Mouse (Mus musculus): Measurements from ENCODE around the gene Grid2. TPM values are rescaled to one million over a fixed set of nuclear protein-coding genes. Genes with fewer than 3 reads are reported as not detected.
A peak's percentile ranks its signal among the peaks of the same experiment; 100 is the strongest.

The Grid2 gene
- polyA plus RNA-seq, 1 experiment from 2014 or later: 2.4 TPM

DNA sequence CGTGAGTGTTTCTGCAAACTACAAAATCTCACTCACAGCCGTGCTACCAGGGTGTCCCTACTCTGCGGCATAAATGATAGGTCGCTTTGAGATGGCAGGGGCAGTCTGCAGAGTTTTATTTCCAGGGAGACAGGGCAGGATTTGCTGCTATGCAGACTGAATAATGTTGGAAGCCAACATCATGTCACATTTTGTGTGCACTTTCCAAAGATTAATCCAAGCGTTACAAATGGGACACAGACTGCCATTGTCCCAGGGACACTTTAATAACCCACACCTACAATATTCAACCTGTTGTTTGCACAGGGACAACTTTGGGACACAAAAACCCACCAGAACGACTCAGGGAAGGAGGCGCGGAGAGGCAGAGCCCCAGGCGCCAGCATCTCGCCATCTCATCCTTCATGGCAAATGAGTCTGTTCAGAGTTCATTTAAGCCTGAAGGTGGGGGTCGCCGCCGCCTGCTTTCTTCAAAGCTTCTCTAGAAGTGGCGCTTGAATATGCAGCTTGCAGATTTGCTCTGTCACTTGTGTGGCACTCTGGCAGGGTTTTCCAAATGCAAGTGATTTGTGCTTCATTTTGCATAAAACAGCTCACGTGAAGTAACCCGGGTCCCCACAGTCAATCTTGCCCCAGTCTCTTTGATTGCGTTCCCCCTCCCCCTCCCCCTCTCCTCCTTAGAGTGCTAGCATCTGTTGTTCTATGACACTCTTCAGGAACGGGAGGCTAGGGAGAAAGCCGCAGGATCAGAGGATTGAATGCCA lies 1432.7 kb downstream of the Grid2 start:
- Histone ChIP-seq H3K9ac (ENCODE audit: low read depth, low read length) (no peak overlapping the region), H3K27me3 (replicated peaks; ENCODE audit: control insufficient read depth, insufficient read depth, low read length) (peaks cover 6% of the 10 kb centered on the region; the same call in 1 of the 2 replicates), H3K4me2 (ENCODE audit: low read depth, low read length) (no peak overlapping the region), H3K4me1 (ENCODE audit: control insufficient read depth, insufficient read depth, low read length) (no peaks in the 10 kb centered on the region), H3K9me3 (ENCODE audit: control insufficient read depth, low read length) (no peaks in the 10 kb centered on the region), H3K36me3 (ENCODE audit: control insufficient read depth, insufficient read depth, low read length) (no peaks in the 10 kb centered on the region), H3K27ac (replicated peaks; ENCODE audit: low read depth, low read length) (no peak overlapping the region), H3K4me3 (ENCODE audit: low read depth, low read length) (no peak overlapping the region)
- peak; percentile 14 for DNase-seq (ENCODE audit: low spot score)
- WGBS: 9% methylated on average over 19 of the region's 19 CpGs
- 0 out of 2 replicates have a peak, but pooled peaks have one; percentile 60 for ATAC-seq (ENCODE audit: low read depth)

GRCm38 (mm10) chr6:64694688-64695087 lies 1439.0 kb downstream of the Grid2 start:
- H3K9ac ChIP-seq (ENCODE audit: low read depth, low read length): no peak overlapping the region
- no peak overlapping the region for H3K27ac ChIP-seq (replicated peaks; ENCODE audit: low read depth, low read length)
- no peaks in the 10 kb centered on the region for H3K36me3 ChIP-seq (ENCODE audit: control insufficient read depth, insufficient read depth, low read length)
- H3K4me2 ChIP-seq (ENCODE audit: low read depth, low read length): no peak overlapping the region
- no peak overlapping the region for H3K4me3 ChIP-seq (ENCODE audit: low read depth, low read length)
- WGBS: 50% methylated on average over 7 of the region's 7 CpGs
- ATAC-seq (ENCODE audit: low read depth) (no peak), DNase-seq (ENCODE audit: low spot score) (no peak)
- no peaks in the 10 kb centered on the region for H3K4me1 ChIP-seq (ENCODE audit: control insufficient read depth, insufficient read depth, low read length)
- H3K27me3 ChIP-seq (replicated peaks; ENCODE audit: control insufficient read depth, insufficient read depth, low read length): no peaks in the 10 kb centered on the region
- no peaks in the 10 kb centered on the region for H3K9me3 ChIP-seq (ENCODE audit: control insufficient read depth, low read length)

DNA sequence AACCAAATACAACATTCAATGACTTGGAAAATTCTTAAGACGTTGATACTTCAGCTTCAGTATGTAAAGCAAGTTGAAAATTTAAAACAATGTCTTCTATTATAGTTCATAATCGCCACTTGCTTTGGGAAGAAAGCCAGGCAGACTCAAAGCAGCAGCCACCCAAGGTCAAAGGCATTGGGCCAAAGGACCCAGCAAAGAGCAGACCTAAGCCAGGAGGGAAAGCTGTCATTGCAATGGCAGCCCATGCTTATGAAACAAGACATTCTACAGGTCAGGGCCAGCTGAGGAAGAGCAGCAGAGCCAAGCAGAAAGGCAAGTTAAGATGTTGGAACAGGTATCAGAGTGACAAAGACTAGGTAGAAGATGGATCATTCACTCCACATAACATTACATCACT lies 1448.0 kb downstream of the Grid2 start:
- H3K4me2 ChIP-seq (ENCODE audit: low read depth, low read length): no peak overlapping the region
- H3K36me3 ChIP-seq (ENCODE audit: control insufficient read depth, insufficient read depth, low read length): no peaks in the 10 kb centered on the region
- no peaks in the 10 kb centered on the region for H3K9me3 ChIP-seq (ENCODE audit: control insufficient read depth, low read length)
- DNase-seq (ENCODE audit: low spot score): no peak
- no peak overlapping the region for H3K4me3 ChIP-seq (ENCODE audit: low read depth, low read length)
- H3K27ac ChIP-seq (replicated peaks; ENCODE audit: low read depth, low read length): no peak overlapping the region
- H3K9ac ChIP-seq (ENCODE audit: low read depth, low read length): no peak overlapping the region
- H3K4me1 ChIP-seq (ENCODE audit: control insufficient read depth, insufficient read depth, low read length): no peaks in the 10 kb centered on the region
- H3K27me3 ChIP-seq (replicated peaks; ENCODE audit: control insufficient read depth, insufficient read depth, low read length): no peaks in the 10 kb centered on the region
- ATAC-seq (ENCODE audit: low read depth): no peak
- WGBS: 70% methylated on average over 2 of the region's 2 CpGs

DNA sequence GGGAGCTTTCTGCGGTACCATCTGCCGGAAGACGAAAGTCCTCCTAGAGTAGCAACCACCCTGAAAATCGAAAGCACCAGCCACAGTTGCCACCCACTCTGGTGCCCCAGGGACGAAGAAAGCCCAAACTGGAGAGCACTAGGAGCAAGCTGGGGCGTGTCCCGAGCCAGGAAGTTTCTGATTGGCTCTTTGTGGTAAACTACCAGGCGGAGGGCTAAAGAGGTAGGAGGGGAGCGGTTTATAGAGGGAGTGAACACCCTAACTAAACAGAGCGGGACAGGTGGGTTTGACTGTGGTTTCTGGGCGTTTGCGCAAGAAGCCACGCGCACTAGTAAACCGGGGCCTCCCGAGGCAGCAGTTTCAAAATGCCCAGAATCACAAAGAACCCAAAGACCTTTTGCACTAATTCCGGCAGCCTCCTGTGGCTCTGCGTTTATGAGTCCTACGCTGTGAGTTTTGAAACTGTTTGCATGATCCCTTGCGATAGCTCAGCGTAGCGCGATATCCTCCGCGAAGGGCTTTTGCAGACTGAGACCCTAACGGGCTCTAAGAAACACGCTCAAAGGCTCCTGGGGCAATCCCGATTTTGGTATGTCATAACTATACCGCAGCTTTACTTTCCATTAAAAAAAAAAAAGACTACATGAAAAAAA lies 1472.2 kb downstream of the Grid2 start:
- Histone ChIP-seq H3K27ac (replicated peaks; ENCODE audit: low read depth, low read length) (no peak overlapping the region), H3K36me3 (ENCODE audit: control insufficient read depth, insufficient read depth, low read length) (no peaks in the 10 kb centered on the region), H3K27me3 (replicated peaks; ENCODE audit: control insufficient read depth, insufficient read depth, low read length) (peaks cover 62% of the 10 kb centered on the region), H3K4me1 (ENCODE audit: control insufficient read depth, insufficient read depth, low read length) (peaks cover 18% of the 10 kb centered on the region), H3K4me2 (ENCODE audit: low read depth, low read length) (peak overlapping the region; percentile 85), H3K9ac (ENCODE audit: low read depth, low read length) (no peak overlapping the region), H3K9me3 (ENCODE audit: control insufficient read depth, low read length) (no peaks in the 10 kb centered on the region), H3K4me3 (ENCODE audit: low read depth, low read length) (peak overlapping the region; percentile 43)
- DNase-seq (ENCODE audit: low spot score) (peak; percentile 36), ATAC-seq (ENCODE audit: low read depth) (peak; percentile 54; the same call in 1 of the 2 replicates)
- under 1% methylated on average over 29 of the region's 29 CpGs for WGBS

- peak within 1 kb of the TSS; percentile 42; the same call in 1 of the 2 replicates for H3K9ac ChIP-seq (ENCODE audit: low read depth, low read length)
- H3K9me3 ChIP-seq (ENCODE audit: control insufficient read depth, low read length): no peaks in the 10 kb centered on the region
- no peaks in the 10 kb centered on the region for H3K36me3 ChIP-seq (ENCODE audit: control insufficient read depth, insufficient read depth, low read length)
- peak; percentile 55 for DNase-seq (ENCODE audit: low spot score)
- peaks cover 70% of the 10 kb centered on the region for H3K27me3 ChIP-seq (replicated peaks; ENCODE audit: control insufficient read depth, insufficient read depth, low read length)
- H3K4me3 ChIP-seq (ENCODE audit: low read depth, low read length): peak within 1 kb of the TSS; percentile 43
- H3K27ac ChIP-seq (replicated peaks; ENCODE audit: low read depth, low read length): no peak within 1 kb of the TSS
- under 1% methylated on average over 34 of the region's 34 CpGs for WGBS
- peak; percentile 77 for ATAC-seq (ENCODE audit: low read depth)
- H3K4me2 ChIP-seq (ENCODE audit: low read depth, low read length): peak within 1 kb of the TSS; percentile 85
- H3K4me1 ChIP-seq (ENCODE audit: control insufficient read depth, insufficient read depth, low read length): peaks cover 18% of the 10 kb centered on the region
Observed at GRCm38 (mm10) chr6:64728499-64729198, 1473.0 kb downstream of the Grid2 start, which contains the start of gene Atoh1. Gene Atoh1, plus strand, starts transcription at chr6:64729125.

- Histone ChIP-seq H3K4me3 (ENCODE audit: low read depth, low read length) (peak overlapping the region; percentile 43), H3K36me3 (ENCODE audit: control insufficient read depth, insufficient read depth, low read length) (no peaks in the 10 kb centered on the region), H3K9ac (ENCODE audit: low read depth, low read length) (no peak overlapping the region; the same call in 1 of the 2 replicates), H3K9me3 (ENCODE audit: control insufficient read depth, low read length) (no peaks in the 10 kb centered on the region), H3K27me3 (replicated peaks; ENCODE audit: control insufficient read depth, insufficient read depth, low read length) (peaks cover 78% of the 10 kb centered on the region), H3K4me1 (ENCODE audit: control insufficient read depth, insufficient read depth, low read length) (peaks cover 21% of the 10 kb centered on the region), H3K27ac (replicated peaks; ENCODE audit: low read depth, low read length) (no peak overlapping the region), H3K4me2 (ENCODE audit: low read depth, low read length) (peak overlapping the region; percentile 85)
- ATAC-seq (ENCODE audit: low read depth) (peak; percentile 58), DNase-seq (ENCODE audit: low spot score) (peak; percentile 27)
- WGBS: under 1% methylated on average over 43 of the region's 53 CpGs
Observed at GRCm38 (mm10) chr6:64729231-64730011, 1473.7 kb downstream of the Grid2 start.

DNA sequence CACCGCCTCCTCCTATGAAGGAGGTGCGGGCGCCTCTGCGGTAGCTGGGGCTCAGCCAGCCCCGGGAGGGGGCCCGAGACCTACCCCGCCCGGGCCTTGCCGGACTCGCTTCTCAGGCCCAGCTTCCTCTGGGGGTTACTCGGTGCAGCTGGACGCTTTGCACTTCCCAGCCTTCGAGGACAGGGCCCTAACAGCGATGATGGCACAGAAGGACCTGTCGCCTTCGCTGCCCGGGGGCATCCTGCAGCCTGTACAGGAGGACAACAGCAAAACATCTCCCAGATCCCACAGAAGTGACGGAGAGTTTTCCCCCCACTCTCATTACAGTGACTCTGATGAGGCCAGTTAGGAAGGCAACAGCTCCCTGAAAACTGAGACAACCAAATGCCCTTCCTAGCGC lies 1474.4 kb downstream of the Grid2 start:
- Histone ChIP-seq H3K27ac (replicated peaks; ENCODE audit: low read depth, low read length) (no peak overlapping the region), H3K27me3 (replicated peaks; ENCODE audit: control insufficient read depth, insufficient read depth, low read length) (peaks cover 84% of the 10 kb centered on the region), H3K36me3 (ENCODE audit: control insufficient read depth, insufficient read depth, low read length) (no peaks in the 10 kb centered on the region), H3K4me3 (ENCODE audit: low read depth, low read length) (peak overlapping the region; percentile 43), H3K9me3 (ENCODE audit: control insufficient read depth, low read length) (no peaks in the 10 kb centered on the region), H3K9ac (ENCODE audit: low read depth, low read length) (no peak overlapping the region), H3K4me1 (ENCODE audit: control insufficient read depth, insufficient read depth, low read length) (peaks cover 21% of the 10 kb centered on the region), H3K4me2 (ENCODE audit: low read depth, low read length) (peak overlapping the region; percentile 85)
- WGBS: 1% methylated on average over 11 of the region's 19 CpGs
- ATAC-seq (ENCODE audit: low read depth) (no peak), DNase-seq (ENCODE audit: low spot score) (no peak)

GRCm38 (mm10) chr6:64730506-64731020 lies 1474.9 kb downstream of the Grid2 start:
- ATAC-seq (ENCODE audit: low read depth) (no peak), DNase-seq (ENCODE audit: low spot score) (no peak)
- Histone ChIP-seq H3K4me3 (ENCODE audit: low read depth, low read length) (no peak overlapping the region), H3K9me3 (ENCODE audit: control insufficient read depth, low read length) (no peaks in the 10 kb centered on the region), H3K27me3 (replicated peaks; ENCODE audit: control insufficient read depth, insufficient read depth, low read length) (peaks cover 89% of the 10 kb centered on the region), H3K36me3 (ENCODE audit: control insufficient read depth, insufficient read depth, low read length) (no peaks in the 10 kb centered on the region), H3K9ac (ENCODE audit: low read depth, low read length) (no peak overlapping the region), H3K27ac (replicated peaks; ENCODE audit: low read depth, low read length) (no peak overlapping the region), H3K4me1 (ENCODE audit: control insufficient read depth, insufficient read depth, low read length) (peaks cover 21% of the 10 kb centered on the region), H3K4me2 (ENCODE audit: low read depth, low read length) (no peak overlapping the region)
- WGBS: 2% methylated on average over 14 of the region's 14 CpGs
